Mouse (Mus musculus) G1E (cell line): ENCODE results near the gene Fkbp5. TPM values are rescaled to one million over a fixed set of nuclear protein-coding genes. Genes with fewer than 3 reads are reported as not detected.

ENCODE experiments used
- ATAC-seq: 2 replicates; pipeline ENCODE4 v1.8.0; 2016; ENCODE audit warnings: mild to moderate bottlenecking; ENCODE audit not compliant: insufficient number of reproducible peaks, poor library complexity, low FRiP score, severe bottlenecking; ENCODE audit errors: extremely low read depth
- DNase-seq: peaks from one replicate; pipeline ENCODE4 v3.0.0; 2012; ENCODE audit warnings: low spot score
- H3K27me3 ChIP-seq: 2 replicates; pipeline ENCODE4 v1.6.1; 2012; ENCODE audit warnings: mild to moderate bottlenecking, low read length, inconsistent platforms; ENCODE audit not compliant: insufficient read depth
- H3K36me3 ChIP-seq: replicated peaks from 2 replicates; pipeline ENCODE3; 2012; ENCODE audit warnings: mild to moderate bottlenecking, inconsistent platforms
- H3K4me1 ChIP-seq: 2 replicates; pipeline ENCODE4 v1.6.1; 2012; ENCODE audit warnings: low read depth, low read length, inconsistent platforms, mixed read lengths; ENCODE audit not compliant: insufficient read depth
- H3K4me3 ChIP-seq: 2 replicates; pipeline ENCODE4 v1.5.1; 2012; ENCODE audit warnings: low read depth, mild to moderate bottlenecking, inconsistent platforms, low read length, moderate library complexity, mixed read lengths
- H3K9me3 ChIP-seq: replicated peaks from 2 replicates; pipeline ENCODE4 v1.6.1; 2012; ENCODE audit warnings: inconsistent platforms
- CTCF ChIP-seq: IDR thresholded peaks from 2 replicates; pipeline ENCODE4 v1.5.1; 2012; ENCODE audit warnings: low read depth, low read length, inconsistent platforms, mixed read lengths
- GATA1 ChIP-seq: IDR thresholded peaks from 2 replicates; pipeline ENCODE4 v1.6.1; 2012; ENCODE audit warnings: borderline replicate concordance, low read length, inconsistent platforms, mixed read lengths
- GATA2 ChIP-seq: IDR thresholded peaks from 2 replicates; pipeline ENCODE4 v1.6.1; 2012; ENCODE audit warnings: low read depth, low read length, inconsistent platforms, borderline replicate concordance
- POLR2AphosphoS5 ChIP-seq: IDR thresholded peaks from 2 replicates; pipeline ENCODE4 v1.6.1; 2012; ENCODE audit warnings: low read depth, low read length, inconsistent platforms; ENCODE audit not compliant: insufficient replicate concordance
- TAL1 ChIP-seq: conservative IDR thresholded peaks from 2 replicates; pipeline ENCODE4 v1.6.1; 2012; ENCODE audit warnings: low read depth, low read length, inconsistent platforms, mixed read lengths
- polyA plus RNA-seq: library from polyadenylated mRNA; stranded (reverse); fragments of >175 nt; gene quantifications from 2 replicates; pipeline ENCODE4 v1.2.3, GENCODE M21; 2012
- total RNA-seq, 2 experiments: library from RNA; stranded (forward) in 1 of 2; stranded (reverse) in 1 of 2; fragments of 200-1000 nt in 1 of 2; fragments of >200 nt in 1 of 2; fragmentation: Nextera tagmentation in 1 of 2; gene quantifications; 2 replicates each; pipeline ENCODE4 v1.2.3; 2014 to 2017

The Fkbp5 gene
- total and polyA plus RNA-seq, 3 experiments: 11.7 to 36.6 (median 18.5) TPM

DNA sequence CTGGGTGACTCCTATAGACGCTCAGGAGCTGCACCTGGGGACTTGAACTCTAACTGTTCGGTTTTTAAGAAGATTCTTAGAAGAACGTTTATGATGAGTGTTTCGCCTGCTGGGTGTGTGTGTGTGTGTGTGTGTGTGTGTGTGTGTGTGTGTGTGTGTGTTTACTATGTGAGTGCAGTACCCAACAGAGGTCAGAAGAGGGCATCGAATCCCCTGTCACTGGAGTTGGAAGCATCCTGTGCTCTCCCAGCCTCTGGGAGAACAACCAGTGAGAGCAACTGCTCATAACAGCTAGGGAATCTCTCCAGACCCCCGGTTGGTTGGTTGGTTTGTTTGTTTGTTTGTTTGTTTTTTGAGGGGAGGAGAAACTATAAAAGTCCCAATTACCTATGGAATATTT, 30.6 kb downstream of the Fkbp5 start:
- Histone ChIP-seq H3K9me3 (peaks cover 4% of the 10 kb centered on the region; the same call in 1 of the 2 replicates), H3K4me3 (no peak overlapping the region; the same call in 1 of the 2 replicates), H3K36me3 (peaks cover 4% of the 10 kb centered on the region), H3K4me1 (peaks cover 21% of the 10 kb centered on the region), H3K27me3 (peaks cover 5% of the 10 kb centered on the region)
- DNase-seq: no peak
- no peak for ATAC-seq
- TF ChIP-seq TAL1 (no peak), POLR2AphosphoS5 (no peak), GATA2 (no peak), CTCF (no peak), GATA1 (no peak)

- ATAC-seq (peak; percentile 97), DNase-seq (peak; percentile 99)
- H3K27me3 ChIP-seq: peaks cover 5% of the 10 kb centered on the region
- H3K4me1 ChIP-seq: peaks cover 21% of the 10 kb centered on the region
- TF ChIP-seq TAL1: no peak
- TF ChIP-seq POLR2AphosphoS5: no peak
- TF ChIP-seq CTCF: no peak
- TF ChIP-seq GATA1: no peak
- TF ChIP-seq GATA2: no peak
- H3K4me3 ChIP-seq: peak overlapping the region; percentile 92
- peaks cover 5% of the 10 kb centered on the region for H3K36me3 ChIP-seq
- H3K9me3 ChIP-seq: peaks cover 4% of the 10 kb centered on the region; the same call in 1 of the 2 replicates
These were observed 31.3 kb downstream of the Fkbp5 start for GRCm38 (mm10) chr17:28485977-28486400.

DNA sequence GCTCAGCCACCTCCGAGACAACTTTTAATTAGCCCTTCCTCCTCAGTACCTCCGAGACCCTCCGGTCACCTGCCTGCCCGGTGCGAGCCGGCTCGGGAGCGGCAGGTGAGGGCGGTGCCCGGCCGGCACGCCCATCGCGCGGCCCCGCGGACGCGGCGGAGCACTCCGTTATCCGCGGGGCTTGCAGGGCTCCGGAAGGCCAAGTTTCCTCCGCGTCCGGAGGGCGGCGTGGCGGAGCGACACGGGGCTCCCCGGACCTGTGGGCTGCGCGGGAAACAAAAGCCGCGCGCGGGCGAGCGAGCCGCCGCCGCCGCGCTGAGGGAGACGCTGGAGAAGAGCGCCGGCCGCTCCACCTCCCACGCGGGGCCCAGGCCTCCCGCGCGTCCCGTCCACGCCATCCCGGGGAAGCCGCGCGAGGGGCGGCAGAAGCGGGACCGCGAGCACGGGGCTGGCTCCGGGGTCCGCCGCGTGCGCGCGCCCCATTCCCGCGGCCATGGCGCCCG, 31.8 kb downstream of the Fkbp5 start:
- no peak for TF ChIP-seq GATA1
- no peak for TF ChIP-seq CTCF
- TF ChIP-seq GATA2: no peak
- no peak for TF ChIP-seq TAL1
- no peak for TF ChIP-seq POLR2AphosphoS5
- Histone ChIP-seq H3K4me3 (peak overlapping the region; percentile 92), H3K4me1 (peaks cover 21% of the 10 kb centered on the region), H3K36me3 (peaks cover 6% of the 10 kb centered on the region), H3K9me3 (peaks cover 4% of the 10 kb centered on the region; the same call in 1 of the 2 replicates), H3K27me3 (peaks cover 5% of the 10 kb centered on the region)
- no peak for ATAC-seq
- no peak for DNase-seq

- TF ChIP-seq POLR2AphosphoS5: no peak
- TF ChIP-seq TAL1: no peak
- TF ChIP-seq GATA1: no peak
- no peak for TF ChIP-seq CTCF
- TF ChIP-seq GATA2: no peak
- Histone ChIP-seq H3K27me3 (peaks cover 1% of the 10 kb centered on the region), H3K36me3 (peaks cover 9% of the 10 kb centered on the region), H3K9me3 (peaks cover 4% of the 10 kb centered on the region; the same call in 1 of the 2 replicates), H3K4me1 (peaks cover 21% of the 10 kb centered on the region), H3K4me3 (peak overlapping the region; percentile 92)
- DNase-seq: no peak
- ATAC-seq: no peak
These were observed 32.5 kb downstream of the Fkbp5 start for GRCm38 (mm10) chr17:28484704-28485445.

DNA sequence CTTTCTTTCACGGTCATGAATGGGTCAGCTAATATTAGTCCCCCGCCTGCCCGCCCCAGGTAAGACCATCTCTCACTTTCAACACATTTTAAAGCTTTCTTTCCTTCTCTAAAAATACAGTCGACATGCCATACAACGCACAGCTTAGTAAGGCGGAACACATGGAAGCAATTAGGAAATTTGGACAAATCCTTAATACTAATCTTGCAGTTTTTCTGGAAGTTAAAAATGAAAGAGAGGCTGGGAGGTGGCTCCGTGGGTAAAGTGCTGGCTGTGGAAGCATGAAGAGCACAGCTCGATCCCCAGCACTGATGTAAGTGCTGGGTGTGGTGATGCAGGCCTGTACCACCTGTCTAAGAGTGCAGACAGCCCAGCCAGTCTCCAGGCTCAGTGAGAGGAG, 39.9 kb downstream of the Fkbp5 start:
- Histone ChIP-seq H3K4me1 (no peaks in the 10 kb centered on the region; the same call in 1 of the 2 replicates), H3K27me3 (no peaks in the 10 kb centered on the region), H3K36me3 (peaks cover 22% of the 10 kb centered on the region), H3K9me3 (no peaks in the 10 kb centered on the region), H3K4me3 (no peak overlapping the region)
- TF ChIP-seq GATA2: no peak
- TF ChIP-seq POLR2AphosphoS5: no peak
- no peak for ATAC-seq
- DNase-seq: no peak

GRCm38 (mm10) chr17:28476441-28476840, 40.9 kb downstream of the Fkbp5 start:
- Histone ChIP-seq H3K36me3 (peaks cover 29% of the 10 kb centered on the region), H3K27me3 (no peaks in the 10 kb centered on the region), H3K4me1 (no peaks in the 10 kb centered on the region; the same call in 1 of the 2 replicates), H3K4me3 (no peak overlapping the region), H3K9me3 (no peaks in the 10 kb centered on the region)
- DNase-seq (no peak), ATAC-seq (no peak)
- no peak for TF ChIP-seq GATA1
- no peak for TF ChIP-seq CTCF
- TF ChIP-seq TAL1: no peak
- no peak for TF ChIP-seq GATA2
- no peak for TF ChIP-seq POLR2AphosphoS5
